Mouse (Mus musculus): ENCODE measurements around the gene Mgea5. TPM values are rescaled to one million over a fixed set of nuclear protein-coding genes. Genes with fewer than 3 reads are reported as not detected.

Gene Mgea5
- polyA plus RNA-seq, 1 experiment = 181 TPM

GRCm38 (mm10) chr19:45792404-45792803 lies 8.8 kb upstream of the Mgea5 start:
- no peaks in the 10 kb centered on the region for H3K27me3 ChIP-seq (ENCODE audit: control insufficient read depth, insufficient read depth, low read length, poor library complexity, severe bottlenecking)
- H3K9me3 ChIP-seq (replicated peaks; ENCODE audit: control insufficient read depth, insufficient read depth, low read length, poor library complexity, severe bottlenecking) = no peaks in the 10 kb centered on the region
- H3K4me1 ChIP-seq (ENCODE audit: control insufficient read depth, insufficient read depth, low read length) = peaks cover 4% of the 10 kb centered on the region
- no peak overlapping the region for H3K9ac ChIP-seq (ENCODE audit: low read depth, poor library complexity, severe bottlenecking)
- no peaks in the 10 kb centered on the region for H3K36me3 ChIP-seq (ENCODE audit: control insufficient read depth, insufficient read depth, low read length, poor library complexity, severe bottlenecking)
- no peak overlapping the region for H3K4me3 ChIP-seq (ENCODE audit: low read depth, low read length)
- no peak for TF ChIP-seq EP300 (IDR thresholded peaks at IDR 0.05; ENCODE audit: insufficient read depth, low read depth, low read length)
- TF ChIP-seq POLR2A (IDR thresholded peaks at IDR 0.05; ENCODE audit: insufficient read depth, low read length) = no peak
- no peak overlapping the region for H3K27ac ChIP-seq (ENCODE audit: insufficient read depth, low read length)

- peak overlapping the region; percentile 52 for H3K9ac ChIP-seq (ENCODE audit: low read depth, poor library complexity, severe bottlenecking)
- no peaks in the 10 kb centered on the region for H3K36me3 ChIP-seq (ENCODE audit: control insufficient read depth, insufficient read depth, low read length, poor library complexity, severe bottlenecking)
- H3K27ac ChIP-seq (ENCODE audit: insufficient read depth, low read length) = peak overlapping the region; percentile 96
- no peak overlapping the region for H3K4me3 ChIP-seq (ENCODE audit: low read depth, low read length)
- no peaks in the 10 kb centered on the region for H3K27me3 ChIP-seq (ENCODE audit: control insufficient read depth, insufficient read depth, low read length, poor library complexity, severe bottlenecking)
- H3K4me1 ChIP-seq (ENCODE audit: control insufficient read depth, insufficient read depth, low read length) = peaks cover 1% of the 10 kb centered on the region
- no peak for TF ChIP-seq POLR2A (IDR thresholded peaks at IDR 0.05; ENCODE audit: insufficient read depth, low read length)
- peak; percentile 86 for TF ChIP-seq EP300 (IDR thresholded peaks at IDR 0.05; ENCODE audit: insufficient read depth, low read depth, low read length)
- no peak for TF ChIP-seq CTCF (IDR thresholded peaks at IDR 0.05; ENCODE audit: low read depth, low read length)
- no peaks in the 10 kb centered on the region for H3K9me3 ChIP-seq (replicated peaks; ENCODE audit: control insufficient read depth, insufficient read depth, low read length, poor library complexity, severe bottlenecking)
Observed at GRCm38 (mm10) chr19:45789888-45790874, 6.5 kb upstream of the Mgea5 start.

- Histone ChIP-seq H3K4me1 (ENCODE audit: control insufficient read depth, insufficient read depth, low read length) (peaks cover 1% of the 10 kb centered on the region), H3K4me3 (ENCODE audit: low read depth, low read length) (no peak overlapping the region)
Observed at GRCm38 (mm10) chr19:45789365-45789764, 5.7 kb upstream of the Mgea5 start.

GRCm38 (mm10) chr19:45788337-45788736 lies 4.7 kb upstream of the Mgea5 start:
- H3K4me1 ChIP-seq (ENCODE audit: control insufficient read depth, insufficient read depth, low read length) = peaks cover 1% of the 10 kb centered on the region
- no peaks in the 10 kb centered on the region for H3K27me3 ChIP-seq (ENCODE audit: control insufficient read depth, insufficient read depth, low read length, poor library complexity, severe bottlenecking)
- H3K36me3 ChIP-seq (ENCODE audit: control insufficient read depth, insufficient read depth, low read length, poor library complexity, severe bottlenecking) = no peaks in the 10 kb centered on the region
- no peak overlapping the region for H3K27ac ChIP-seq (ENCODE audit: insufficient read depth, low read length)
- H3K9ac ChIP-seq (ENCODE audit: low read depth, poor library complexity, severe bottlenecking) = no peak overlapping the region
- TF ChIP-seq CTCF (IDR thresholded peaks at IDR 0.05; ENCODE audit: low read depth, low read length) (no peak), POLR2A (IDR thresholded peaks at IDR 0.05; ENCODE audit: insufficient read depth, low read length) (no peak), EP300 (IDR thresholded peaks at IDR 0.05; ENCODE audit: insufficient read depth, low read depth, low read length) (no peak)
- H3K4me3 ChIP-seq (ENCODE audit: low read depth, low read length) = no peak overlapping the region
- no peaks in the 10 kb centered on the region for H3K9me3 ChIP-seq (replicated peaks; ENCODE audit: control insufficient read depth, insufficient read depth, low read length, poor library complexity, severe bottlenecking)

More at GRCm38 (mm10) chr19:45789365-45789764, 5.7 kb upstream of the Mgea5 start:
- Histone ChIP-seq H3K9me3 (replicated peaks; ENCODE audit: control insufficient read depth, insufficient read depth, low read length, poor library complexity, severe bottlenecking) (no peaks in the 10 kb centered on the region), H3K36me3 (ENCODE audit: control insufficient read depth, insufficient read depth, low read length, poor library complexity, severe bottlenecking) (no peaks in the 10 kb centered on the region), H3K27me3 (ENCODE audit: control insufficient read depth, insufficient read depth, low read length, poor library complexity, severe bottlenecking) (no peaks in the 10 kb centered on the region), H3K27ac (ENCODE audit: insufficient read depth, low read length) (peak overlapping the region; percentile 70), H3K9ac (ENCODE audit: low read depth, poor library complexity, severe bottlenecking) (peak overlapping the region; percentile 39; the same call in 1 of the 2 replicates)
- TF ChIP-seq EP300 (IDR thresholded peaks at IDR 0.05; ENCODE audit: insufficient read depth, low read depth, low read length) (no peak), CTCF (IDR thresholded peaks at IDR 0.05; ENCODE audit: low read depth, low read length) (no peak), POLR2A (IDR thresholded peaks at IDR 0.05; ENCODE audit: insufficient read depth, low read length) (no peak)

GRCm38 (mm10) chr19:45787450-45787849 lies 3.8 kb upstream of the Mgea5 start:
- peaks cover 1% of the 10 kb centered on the region for H3K4me1 ChIP-seq (ENCODE audit: control insufficient read depth, insufficient read depth, low read length)

GRCm38 (mm10) chr19:45785470-45785869 lies 1.8 kb upstream of the Mgea5 start:
- peaks cover 1% of the 10 kb centered on the region for H3K4me1 ChIP-seq (ENCODE audit: control insufficient read depth, insufficient read depth, low read length)
- H3K9ac ChIP-seq (ENCODE audit: low read depth, poor library complexity, severe bottlenecking) = 0 out of 2 replicates have a peak overlapping the region, but pooled peaks have one; percentile 8
- peaks cover 7% of the 10 kb centered on the region for H3K36me3 ChIP-seq (ENCODE audit: control insufficient read depth, insufficient read depth, low read length, poor library complexity, severe bottlenecking)
- H3K27me3 ChIP-seq (ENCODE audit: control insufficient read depth, insufficient read depth, low read length, poor library complexity, severe bottlenecking) = no peaks in the 10 kb centered on the region
- TF ChIP-seq EP300 (IDR thresholded peaks at IDR 0.05; ENCODE audit: insufficient read depth, low read depth, low read length) (no peak), POLR2A (IDR thresholded peaks at IDR 0.05; ENCODE audit: insufficient read depth, low read length) (no peak), CTCF (IDR thresholded peaks at IDR 0.05; ENCODE audit: low read depth, low read length) (no peak)
- H3K4me3 ChIP-seq (ENCODE audit: low read depth, low read length) = no peak overlapping the region
- no peaks in the 10 kb centered on the region for H3K9me3 ChIP-seq (replicated peaks; ENCODE audit: control insufficient read depth, insufficient read depth, low read length, poor library complexity, severe bottlenecking)
- no peak overlapping the region for H3K27ac ChIP-seq (ENCODE audit: insufficient read depth, low read length)

More at GRCm38 (mm10) chr19:45787450-45787849, 3.8 kb upstream of the Mgea5 start:
- TF ChIP-seq POLR2A (IDR thresholded peaks at IDR 0.05; ENCODE audit: insufficient read depth, low read length) = no peak
- TF ChIP-seq EP300 (IDR thresholded peaks at IDR 0.05; ENCODE audit: insufficient read depth, low read depth, low read length) = no peak
- no peaks in the 10 kb centered on the region for H3K36me3 ChIP-seq (ENCODE audit: control insufficient read depth, insufficient read depth, low read length, poor library complexity, severe bottlenecking)
- H3K27me3 ChIP-seq (ENCODE audit: control insufficient read depth, insufficient read depth, low read length, poor library complexity, severe bottlenecking) = no peaks in the 10 kb centered on the region
- H3K27ac ChIP-seq (ENCODE audit: insufficient read depth, low read length) = no peak overlapping the region
- no peaks in the 10 kb centered on the region for H3K9me3 ChIP-seq (replicated peaks; ENCODE audit: control insufficient read depth, insufficient read depth, low read length, poor library complexity, severe bottlenecking)
- H3K4me3 ChIP-seq (ENCODE audit: low read depth, low read length) = no peak overlapping the region
- no peak overlapping the region for H3K9ac ChIP-seq (ENCODE audit: low read depth, poor library complexity, severe bottlenecking)
